8 mouse cellular contexts compared by ENCODE assay signal in genomic region chr8:71675456-71676019, GRCm38 (mm10). TPM values are rescaled to one million over a fixed set of nuclear protein-coding genes. Genes with fewer than 3 reads are reported as not detected.
DNase-seq lines count a peak whose midpoint lies in the region; ATAC-seq and TF ChIP-seq lines count a peak whose summit lies in the region.

No protein-coding gene starts in this region.

- H3K4me2 ChIP-seq in heart, embryonic 14.5 days (ENCODE audit: low read length), result peak overlapping the region; percentile 80
- H3K4me2 ChIP-seq in forebrain, postnatal 0 days (ENCODE audit: low read depth), result peak overlapping the region; percentile 70
- peak overlapping the region; percentile 93 for H3K4me2 ChIP-seq in liver, postnatal 0 days (ENCODE audit: low read depth, low read length)

- peak overlapping the region in 1 of 2 experiments; percentile 72; a peak in 1 of 4 replicates for H3K27ac ChIP-seq in heart, embryonic 14.5 days (replicated peaks in 1 of 2; ENCODE audit: control insufficient read depth in 1 of 2, insufficient read depth in 1 of 2, low read depth in 2 of 2, low read length in 2 of 2)
- H3K27ac ChIP-seq in forebrain, postnatal 0 days (ENCODE audit: low read depth, low read length), result no peak overlapping the region
- H3K27ac ChIP-seq in liver, postnatal 0 days (ENCODE audit: low read depth), result peak overlapping the region; percentile 89

- peaks cover 10 to 40% of the 10 kb centered on the region in 2 experiments for H3K4me1 ChIP-seq in heart, embryonic 14.5 days (ENCODE audit: control insufficient read depth in 2 of 2, insufficient read depth in 2 of 2, low read length in 2 of 2)
- H3K4me1 ChIP-seq in G1E (ENCODE audit: insufficient read depth, low read depth, low read length), result peaks cover 52% of the 10 kb centered on the region
- peaks cover 11% of the 10 kb centered on the region; the same call in 1 of the 2 replicates for H3K4me1 ChIP-seq in forebrain, postnatal 0 days (ENCODE audit: insufficient read depth)
- H3K4me1 ChIP-seq in liver, postnatal 0 days (ENCODE audit: insufficient read depth), result peaks cover 33% of the 10 kb centered on the region

- no peaks in the 10 kb centered on the region for H3K36me3 ChIP-seq in heart, embryonic 14.5 days (ENCODE audit: control insufficient read depth, insufficient read depth, low read length)
- peaks cover 34% of the 10 kb centered on the region for H3K36me3 ChIP-seq in G1E (replicated peaks)
- H3K36me3 ChIP-seq in forebrain, postnatal 0 days (ENCODE audit: insufficient read depth), result no peaks in the 10 kb centered on the region
- H3K36me3 ChIP-seq in liver, postnatal 0 days (replicated peaks; ENCODE audit: insufficient read depth, low read length), result no peaks in the 10 kb centered on the region

- H3K9ac ChIP-seq in heart, embryonic 14.5 days (ENCODE audit: low read length), result peak overlapping the region; percentile 88
- peak overlapping the region; percentile 26; the same call in 1 of the 2 replicates for H3K9ac ChIP-seq in forebrain, postnatal 0 days
- peak overlapping the region; percentile 84 for H3K9ac ChIP-seq in liver, postnatal 0 days (replicated peaks)

- TF ChIP-seq CTCF in G1E (IDR thresholded peaks at IDR 0.05; ENCODE audit: low read depth, low read length), result no peak
- TF ChIP-seq CTCF in forebrain, postnatal 0 days (IDR thresholded peaks at IDR 0.05; ENCODE audit: low read depth), result no peak
- no peak for TF ChIP-seq CTCF in liver, postnatal 0 days (IDR thresholded peaks at IDR 0.05; ENCODE audit: low read depth)

- no peak for ATAC-seq in heart, embryonic 14.5 days (ENCODE audit: insufficient number of reproducible peaks, insufficient read depth, low FRiP score, low read depth)
- no peak for ATAC-seq in G1E (ENCODE audit: extremely low read depth, insufficient number of reproducible peaks, low FRiP score, poor library complexity, severe bottlenecking)
- no peak for ATAC-seq in forebrain, postnatal 0 days
- no peak for ATAC-seq in liver, postnatal 0 days

- no peak for TF ChIP-seq EP300 in liver, postnatal 0 days (IDR thresholded peaks at IDR 0.05; ENCODE audit: low read depth)

- peaks cover 22% of the 10 kb centered on the region for H3K27me3 ChIP-seq in heart, embryonic 14.5 days (ENCODE audit: control insufficient read depth, insufficient read depth, low read length)
- peaks cover 7% of the 10 kb centered on the region; the same call in 1 of the 2 replicates for H3K27me3 ChIP-seq in G1E (ENCODE audit: insufficient read depth, low read length)
- peaks cover 20% of the 10 kb centered on the region for H3K27me3 ChIP-seq in forebrain, postnatal 0 days (ENCODE audit: insufficient read depth, low read length)
- peaks cover 9% of the 10 kb centered on the region; the same call in 1 of the 2 replicates for H3K27me3 ChIP-seq in liver, postnatal 0 days (ENCODE audit: insufficient read depth, low read length)

- peak overlapping the region; percentile 89 to 95; a peak in 2 of 4 replicates for H3K4me3 ChIP-seq in heart, embryonic 14.5 days (ENCODE audit: control insufficient read depth in 1 of 2, insufficient read depth in 1 of 2, low read depth in 1 of 2, low read length in 2 of 2)
- peak overlapping the region; percentile 82; the same call in 1 of the 2 replicates for H3K4me3 ChIP-seq in G1E (ENCODE audit: low read depth, low read length)
- H3K4me3 ChIP-seq in forebrain, postnatal 0 days (ENCODE audit: low read depth, low read length), result peak overlapping the region; percentile 47
- peak overlapping the region; percentile 81; the same call in 1 of the 2 replicates for H3K4me3 ChIP-seq in liver, postnatal 0 days (ENCODE audit: low read depth, low read length)

- H3K9me3 ChIP-seq in heart, embryonic 14.5 days (ENCODE audit: control insufficient read depth, low read length), result no peaks in the 10 kb centered on the region
- H3K9me3 ChIP-seq in G1E (replicated peaks), result peaks cover 15% of the 10 kb centered on the region
- no peaks in the 10 kb centered on the region for H3K9me3 ChIP-seq in forebrain, postnatal 0 days (ENCODE audit: low read length)
- H3K9me3 ChIP-seq in liver, postnatal 0 days (ENCODE audit: low read length), result no peaks in the 10 kb centered on the region

- WGBS in heart, embryonic 14.5 days, result 34% methylated on average over 9 of the region's 9 CpGs
- WGBS in forebrain, postnatal 0 days, result 32% methylated on average over 9 of the region's 9 CpGs
- WGBS in liver, postnatal 0 days (ENCODE audit: insufficient replicate concordance), result 44% methylated on average over 9 of the region's 9 CpGs

- DNase-seq in heart, adult 18-20 months, result no peak
- DNase-seq in G1E (ENCODE audit: low spot score), result no peak
- DNase-seq in forebrain, postnatal 0 days, result no peak
- DNase-seq in liver, postnatal 0 days, result no peak
- DNase-seq in right cerebral cortex, adult 18-20 months, result no peak
- DNase-seq in ovary, postnatal 10 days (ENCODE audit: low spot score), result no peak
- no peak for DNase-seq in frontal cortex, postnatal 25 days (ENCODE audit: low spot score in 2 of 2)

RNA-seq across cellular contexts. Expression of gene Jak3, which starts 0.6 kb away (rescaled TPM):
- 5.9 and 6.3 TPM in 2 replicates for polyA plus RNA-seq in heart, embryonic 14.5 days (2014; fragmentation: Nextera tagmentation; extraction: Ambion mirVana)
- 1 to 10 TPM; 7.3 to 8.3 TPM for total RNA-seq in heart, adult 18-20 months (2021)
- total RNA-seq in G1E (2014; fragmentation: Nextera tagmentation), result 29.8 and 32.0 TPM in 2 replicates
- 15.7 and 15.9 TPM in 2 replicates for total RNA-seq in G1E (2017)
- 68.8 and 73.6 TPM in 2 replicates for polyA plus RNA-seq in G1E (2012)
- total RNA-seq in forebrain, postnatal 0 days (2014; rRNA removed), result 5.2 and 7.3 TPM in 2 replicates
- polyA plus RNA-seq in forebrain, postnatal 0 days (2015; fragmentation: Nextera tagmentation; extraction: Ambion mirVana), result 2.8 and 4.4 TPM in 2 replicates
- 4.3 and 4.6 TPM in 2 replicates for polyA plus RNA-seq in liver, postnatal 0 days (2015; fragmentation: Nextera tagmentation; extraction: Ambion mirVana)

RNA-seq across cellular contexts. Expression of gene Unc13a, which starts 4.0 kb away (rescaled TPM):
- 0.38 and 0.89 TPM in 2 replicates for polyA plus RNA-seq in heart, embryonic 14.5 days (2014; fragmentation: Nextera tagmentation; extraction: Ambion mirVana)
- total RNA-seq in heart, adult 18-20 months (2021), result under 1 TPM; 0.55 to 0.87 TPM
- total RNA-seq in G1E (2014; fragmentation: Nextera tagmentation) (6.5 and 7.3 TPM in 2 replicates), G1E (2017) (4.1 and 5.2 TPM in 2 replicates)
- polyA plus RNA-seq in G1E (2012), result 3.7 and 4.6 TPM in 2 replicates
- 84.8 and 89.2 TPM in 2 replicates for total RNA-seq in forebrain, postnatal 0 days (2014; rRNA removed)
- 14.2 and 18.8 TPM in 2 replicates for polyA plus RNA-seq in forebrain, postnatal 0 days (2015; fragmentation: Nextera tagmentation; extraction: Ambion mirVana)
- 0.25 and 0.36 TPM in 2 replicates for polyA plus RNA-seq in liver, postnatal 0 days (2015; fragmentation: Nextera tagmentation; extraction: Ambion mirVana)

RNA-seq across cellular contexts. Expression of gene Insl3, which starts 13.5 kb away (rescaled TPM):
- 2.4 and 2.7 TPM in 2 replicates for polyA plus RNA-seq in heart, embryonic 14.5 days (2014; fragmentation: Nextera tagmentation; extraction: Ambion mirVana)
- total RNA-seq in heart, adult 18-20 months (2021), result 1 to 10 TPM; 1.3 to 1.6 TPM
- total RNA-seq in G1E (2014; fragmentation: Nextera tagmentation), result 3.4 and 9.1 TPM in 2 replicates
- 2.7 and 4.6 TPM in 2 replicates for total RNA-seq in G1E (2017)
- polyA plus RNA-seq in G1E (2012), result 28.6 and 35.3 TPM in 2 replicates
- total RNA-seq in forebrain, postnatal 0 days (2014; rRNA removed), result 1.6 and 1.8 TPM in 2 replicates
- polyA plus RNA-seq in forebrain, postnatal 0 days (2015; fragmentation: Nextera tagmentation; extraction: Ambion mirVana), result 0.36 and 1.4 TPM in 2 replicates
- 1.3 and 2.8 TPM in 2 replicates for polyA plus RNA-seq in liver, postnatal 0 days (2015; fragmentation: Nextera tagmentation; extraction: Ambion mirVana)

RNA-seq across cellular contexts. Expression of gene B3gnt3, which starts 26.1 kb away (rescaled TPM):
- 3.0 and 3.1 TPM in 2 replicates for polyA plus RNA-seq in heart, embryonic 14.5 days (2014; fragmentation: Nextera tagmentation; extraction: Ambion mirVana)
- 1 to 10 TPM; 4.9 to 5.9 TPM for total RNA-seq in heart, adult 18-20 months (2021)
- total RNA-seq in G1E (2014; fragmentation: Nextera tagmentation), result not detected in 2 replicates
- total RNA-seq in G1E (2017), result 0.05 and 0.06 TPM in 2 replicates
- not detected in 2 replicates for polyA plus RNA-seq in G1E (2012)
- total RNA-seq in forebrain, postnatal 0 days (2014; rRNA removed), result 0.24 and 0.92 TPM in 2 replicates
- 0.44 and 0.49 TPM in 2 replicates for polyA plus RNA-seq in forebrain, postnatal 0 days (2015; fragmentation: Nextera tagmentation; extraction: Ambion mirVana)
- polyA plus RNA-seq in liver, postnatal 0 days (2015; fragmentation: Nextera tagmentation; extraction: Ambion mirVana), result 3.0 TPM in 2 replicates

RNA-seq across cellular contexts. Expression of gene Fcho1, which starts 50.0 kb away (rescaled TPM):
- 0.61 and 1.4 TPM in 2 replicates for polyA plus RNA-seq in heart, embryonic 14.5 days (2014; fragmentation: Nextera tagmentation; extraction: Ambion mirVana)
- total RNA-seq in heart, adult 18-20 months (2021), result 1 to 10 TPM in 1 of 2 experiments, under 1 TPM in 1; 0.79 to 2.4 TPM
- 2.2 and 27.3 TPM in 2 replicates for total RNA-seq in G1E (2014; fragmentation: Nextera tagmentation)
- total RNA-seq in G1E (2017), result 7.6 and 7.7 TPM in 2 replicates
- polyA plus RNA-seq in G1E (2012), result 14.0 and 16.2 TPM in 2 replicates
- 97.2 and 101 TPM in 2 replicates for total RNA-seq in forebrain, postnatal 0 days (2014; rRNA removed)
- polyA plus RNA-seq in forebrain, postnatal 0 days (2015; fragmentation: Nextera tagmentation; extraction: Ambion mirVana), result 62.4 and 68.7 TPM in 2 replicates
- 15.3 and 16.7 TPM in 2 replicates for polyA plus RNA-seq in liver, postnatal 0 days (2015; fragmentation: Nextera tagmentation; extraction: Ambion mirVana)

Comparison
In these comparisons a context has a peak if more than half of its experiments do, and no peak if none do; other contexts are left out.
1. H3K9ac ChIP-seq: peak in every context shown above with its lines; median percentile 88 in heart, embryonic 14.5 days; 84 in liver, postnatal 0 days; 26 in forebrain, postnatal 0 days.